In the genomic region with DNA sequence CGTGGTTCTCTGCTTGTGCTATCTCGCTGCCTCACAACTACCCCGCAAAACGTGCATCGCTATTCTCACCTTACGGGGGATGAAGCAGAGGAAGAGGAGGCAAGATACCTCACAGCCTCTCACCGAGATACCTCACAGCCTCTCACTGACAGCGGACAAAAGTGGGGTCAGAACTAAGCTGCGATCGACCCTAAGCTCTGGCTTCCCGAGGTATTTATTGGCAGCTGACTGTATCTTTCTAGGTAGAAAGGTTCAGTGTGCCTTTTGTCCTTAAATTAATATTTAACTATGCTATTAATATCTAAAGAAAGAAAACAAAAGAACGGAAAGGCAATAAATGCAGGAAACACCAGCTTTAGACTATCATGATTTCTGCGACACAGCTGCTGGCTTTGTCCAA, we compare ENCODE assay signal across 21 mouse cellular contexts. TPM values are rescaled to one million over a fixed set of nuclear protein-coding genes. Genes with fewer than 3 reads are reported as not detected.
A peak's percentile ranks its signal among the peaks of the same experiment; 100 is the strongest.
DNase-seq lines count a peak whose midpoint lies in the region; ATAC-seq and TF ChIP-seq lines count a peak whose summit lies in the region.
"Had no signal": no experiment of that assay in that cellular context is flagged by ENCODE, and none has a peak within 500 bp of the region (broad histone marks: within the 10 kb centered on the region; RNA-seq: fewer than 3 reads in every experiment).

No protein-coding gene starts in this region.

- no peaks in the 10 kb centered on the region for H3K4me1 ChIP-seq in intestine, embryonic 15.5 days (replicated peaks)
- no peaks in the 10 kb centered on the region for H3K4me1 ChIP-seq in intestine, embryonic 16.5 days (ENCODE audit: control insufficient read depth, insufficient read depth, low read length)
- no peaks in the 10 kb centered on the region for H3K4me1 ChIP-seq in small intestine, adult 2 months (ENCODE audit: control insufficient read depth, insufficient read depth, insufficient read length, low read length)
- no peaks in the 10 kb centered on the region for H3K4me1 ChIP-seq in stomach, postnatal 0 days (replicated peaks; ENCODE audit: control insufficient read depth, insufficient read depth)

- no peak for DNase-seq in stomach, postnatal 0 days (ENCODE audit: low spot score)
- DNase-seq in heart, postnatal 25 days (ENCODE audit: low spot score), result no peak
- DNase-seq in cerebellum, adult 11-12 months, result no peak
- DNase-seq in right cerebral cortex, postnatal 14 days, result no peak
- DNase-seq: adrenal gland, adult 8-10 months; adrenal gland, postnatal 14 days; adrenal gland, postnatal 36 days; cerebellum, adult 18-20 months; cerebellum, adult 8-10 months; cerebellum, adult 9-11 months; cerebellum, postnatal 14 days; cerebellum, postnatal 36 days; forebrain, postnatal 0 days had no signal

- TF ChIP-seq POLR2A in small intestine, adult 2 months (IDR thresholded peaks at IDR 0.05; ENCODE audit: low read depth, low read length), result no peak

- WGBS in intestine, embryonic 15.5 days, result 70% methylated on average over 13 of the region's 13 CpGs
- WGBS in intestine, embryonic 16.5 days, result 71% methylated on average over 13 of the region's 13 CpGs
- 40% methylated on average over 13 of the region's 13 CpGs for WGBS in small intestine, adult 2 months
- 70% methylated on average over 13 of the region's 13 CpGs for WGBS in stomach, postnatal 0 days

- no peak for TF ChIP-seq EP300 in stomach, postnatal 0 days (optimal IDR thresholded peaks at IDR 0.05)

- no peak for TF ChIP-seq CTCF in small intestine, adult 2 months (IDR thresholded peaks at IDR 0.05; ENCODE audit: extremely low read depth, insufficient read length, insufficient replicate concordance, low read depth, low read length)
- no peak for TF ChIP-seq CTCF in stomach, postnatal 0 days (IDR thresholded peaks at IDR 0.05; ENCODE audit: low read depth)

- H3K9me3 ChIP-seq in intestine, embryonic 15.5 days, result no peaks in the 10 kb centered on the region
- no peaks in the 10 kb centered on the region for H3K9me3 ChIP-seq in intestine, embryonic 16.5 days (ENCODE audit: control insufficient read depth, low read length)
- no peaks in the 10 kb centered on the region for H3K9me3 ChIP-seq in stomach, postnatal 0 days (ENCODE audit: control insufficient read depth, low read length)
- H3K9me3 ChIP-seq: embryonic facial prominence, embryonic 10.5 days; embryonic facial prominence, embryonic 12.5 days; forebrain, embryonic 13.5 days; forebrain, embryonic 15.5 days had no signal

- no peak overlapping the region for H3K4me3 ChIP-seq in intestine, embryonic 15.5 days (replicated peaks)
- no peak overlapping the region for H3K4me3 ChIP-seq in intestine, embryonic 16.5 days (ENCODE audit: low read length)
- peak overlapping the region; percentile 35 for H3K4me3 ChIP-seq in small intestine, adult 2 months (ENCODE audit: low read depth, low read length)
- H3K4me3 ChIP-seq in stomach, postnatal 0 days (ENCODE audit: low read depth, low read length), result no peak overlapping the region
- H3K4me3 ChIP-seq: embryonic facial prominence, embryonic 10.5 days; embryonic facial prominence, embryonic 12.5 days; forebrain, embryonic 13.5 days; forebrain, embryonic 15.5 days had no signal

- no peaks in the 10 kb centered on the region for H3K27me3 ChIP-seq in intestine, embryonic 15.5 days (replicated peaks)
- no peaks in the 10 kb centered on the region for H3K27me3 ChIP-seq in intestine, embryonic 16.5 days (replicated peaks; ENCODE audit: control insufficient read depth, insufficient read depth, low read length)
- no peaks in the 10 kb centered on the region for H3K27me3 ChIP-seq in small intestine, adult 2 months (ENCODE audit: control insufficient read depth, insufficient read depth, low read length)
- no peaks in the 10 kb centered on the region for H3K27me3 ChIP-seq in stomach, postnatal 0 days (ENCODE audit: control insufficient read depth, insufficient read depth, low read length)
- H3K27me3 ChIP-seq: embryonic facial prominence, embryonic 12.5 days; forebrain, embryonic 15.5 days had no signal

- 0 out of 2 replicates have a peak overlapping the region, but pooled peaks have one; percentile 9 for H3K4me2 ChIP-seq in intestine, embryonic 15.5 days (replicated peaks)
- peak overlapping the region; percentile 36; the same call in 1 of the 2 replicates for H3K4me2 ChIP-seq in intestine, embryonic 16.5 days (ENCODE audit: low read depth, low read length)
- H3K4me2 ChIP-seq in stomach, postnatal 0 days (replicated peaks; ENCODE audit: low read depth), result peak overlapping the region; percentile 37; the same call in 1 of the 2 replicates
- H3K4me2 ChIP-seq: embryonic facial prominence, embryonic 12.5 days; forebrain, embryonic 13.5 days; forebrain, embryonic 15.5 days had no signal

- peaks cover 14% of the 10 kb centered on the region for H3K36me3 ChIP-seq in intestine, embryonic 15.5 days
- H3K36me3 ChIP-seq in intestine, embryonic 16.5 days (ENCODE audit: control insufficient read depth, insufficient read depth, low read length), result peaks cover 8% of the 10 kb centered on the region; the same call in 1 of the 2 replicates
- H3K36me3 ChIP-seq in small intestine, adult 2 months (ENCODE audit: control insufficient read depth, insufficient read depth, low read length), result peaks cover 12% of the 10 kb centered on the region
- 0 out of 2 replicates have a peak, but pooled peaks cover 2% of the 10 kb centered on the region for H3K36me3 ChIP-seq in stomach, postnatal 0 days (ENCODE audit: control insufficient read depth, insufficient read depth, low read length)
- H3K36me3 ChIP-seq: forebrain, embryonic 15.5 days had no signal

- ATAC-seq in intestine, embryonic 15.5 days, result peak; percentile 70
- ATAC-seq in intestine, embryonic 16.5 days, result peak; percentile 58
- ATAC-seq in stomach, postnatal 0 days (ENCODE audit: low FRiP score, low TSS enrichment), result peak; percentile 35; the same call in 1 of the 2 replicates
- ATAC-seq: activated CD4-positive, CD25-positive, alpha-beta regulatory T cell, adult 4 months; forebrain, embryonic 13.5 days; forebrain, embryonic 15.5 days; forebrain, postnatal 0 days had no signal

- no peak overlapping the region for H3K9ac ChIP-seq in intestine, embryonic 15.5 days
- no peak overlapping the region for H3K9ac ChIP-seq in intestine, embryonic 16.5 days (ENCODE audit: low read depth, low read length)
- H3K9ac ChIP-seq in stomach, postnatal 0 days (ENCODE audit: low read length), result no peak overlapping the region
- H3K9ac ChIP-seq: embryonic facial prominence, embryonic 12.5 days; forebrain, embryonic 13.5 days; forebrain, embryonic 15.5 days; forebrain, postnatal 0 days had no signal

- intact Hi-C loops in heart, postnatal 25 days (cut with DNase I), result no loop called here

- no peak overlapping the region for H3K27ac ChIP-seq in intestine, embryonic 15.5 days
- no peak overlapping the region for H3K27ac ChIP-seq in intestine, embryonic 16.5 days (ENCODE audit: low read length)
- no peak overlapping the region for H3K27ac ChIP-seq in small intestine, adult 2 months (ENCODE audit: insufficient read depth, low read depth, low read length)
- H3K27ac ChIP-seq in stomach, postnatal 0 days (replicated peaks), result no peak overlapping the region
- H3K27ac ChIP-seq: embryonic facial prominence, embryonic 10.5 days; embryonic facial prominence, embryonic 12.5 days; forebrain, embryonic 13.5 days; forebrain, embryonic 15.5 days had no signal

RNA-seq across cellular contexts. Expression of gene Gas2l3, which starts 11.0 kb away (rescaled TPM):
- 14.8 and 18.6 TPM in 2 replicates for polyA plus RNA-seq in intestine, embryonic 15.5 days (2015; fragmentation: Nextera tagmentation; extraction: Ambion mirVana)
- 13.1 and 13.6 TPM in 2 replicates for polyA plus RNA-seq in intestine, embryonic 16.5 days (2015; fragmentation: Nextera tagmentation; extraction: Ambion mirVana)
- 0.19 and 1.9 TPM in 2 replicates for polyA plus RNA-seq in small intestine, adult 2 months (2012; rRNA removed)
- polyA plus RNA-seq in stomach, postnatal 0 days (2015; fragmentation: Nextera tagmentation; extraction: Ambion mirVana), result 5.4 and 6.4 TPM in 2 replicates
- 1 to 10 TPM; 1.6 to 3.8 TPM for total RNA-seq in heart, postnatal 25 days (2021)
